Mouse (Mus musculus) myocyte (in vitro differentiated cells): ENCODE results near the gene Gp1ba.

Experiments
- CEBPB ChIP-seq: IDR thresholded peaks from 2 replicates; pipeline ENCODE4 v1.6.1; 2011; ENCODE audit warnings: mild to moderate bottlenecking, moderate library complexity; ENCODE audit not compliant: poor library complexity, insufficient read depth, severe bottlenecking
- E2F4 ChIP-seq: IDR thresholded peaks from one replicate; pipeline ENCODE4 v1.6.1; 2011; ENCODE audit warnings: mild to moderate bottlenecking, control low read depth, moderate library complexity; ENCODE audit not compliant: insufficient read depth
- MAX ChIP-seq: IDR thresholded peaks from one replicate; pipeline ENCODE4 v1.6.1; 2011; ENCODE audit warnings: low read depth, mild to moderate bottlenecking, control low read depth
- MYOD1 ChIP-seq, 3 experiments: IDR thresholded peaks; one replicate each; pipeline ENCODE4 v1.6.1; 2011; ENCODE audit warnings: control low read depth in 2 of 3, low read depth in 2 of 3, mild to moderate bottlenecking in 2 of 3, moderate library complexity in 1 of 3; ENCODE audit not compliant: insufficient read length in 2 of 3, control insufficient read depth in 1 of 3
- MYOG ChIP-seq, 3 experiments: IDR thresholded peaks; one replicate each; pipeline ENCODE4 v1.6.1; 2011; ENCODE audit warnings: control low read depth in 2 of 3, low read depth in 2 of 3, mild to moderate bottlenecking in 2 of 3; ENCODE audit not compliant: insufficient read length in 2 of 3, control insufficient read depth in 1 of 3, insufficient read depth in 1 of 3
- POLR2A ChIP-seq: IDR thresholded peaks from one replicate; pipeline ENCODE4 v1.6.1; 2011; ENCODE audit warnings: low read depth, mild to moderate bottlenecking, control low read depth, moderate library complexity; ENCODE audit not compliant: insufficient read length
- POLR2AphosphoS2 ChIP-seq: IDR thresholded peaks from one replicate; pipeline ENCODE4 v1.6.1; 2011; ENCODE audit warnings: low read depth, control low read depth; ENCODE audit not compliant: insufficient read length
- REST ChIP-seq: IDR thresholded peaks from one replicate; pipeline ENCODE4 v1.6.1; 2011; ENCODE audit warnings: mild to moderate bottlenecking, control low read depth, moderate library complexity; ENCODE audit not compliant: insufficient read depth, insufficient read length
- TCF12 ChIP-seq: IDR thresholded peaks from one replicate; pipeline ENCODE4 v1.6.1; 2011; ENCODE audit warnings: mild to moderate bottlenecking, control low read depth; ENCODE audit not compliant: poor library complexity, insufficient read depth, severe bottlenecking
- TCF3 ChIP-seq: IDR thresholded peaks from one replicate; pipeline ENCODE4 v1.6.1; 2011; ENCODE audit warnings: low read depth, control low read depth; ENCODE audit not compliant: insufficient read length
- USF1 ChIP-seq: IDR thresholded peaks from one replicate; pipeline ENCODE4 v1.6.1; 2011; ENCODE audit warnings: low read depth, mild to moderate bottlenecking, control low read depth, moderate library complexity

DNA sequence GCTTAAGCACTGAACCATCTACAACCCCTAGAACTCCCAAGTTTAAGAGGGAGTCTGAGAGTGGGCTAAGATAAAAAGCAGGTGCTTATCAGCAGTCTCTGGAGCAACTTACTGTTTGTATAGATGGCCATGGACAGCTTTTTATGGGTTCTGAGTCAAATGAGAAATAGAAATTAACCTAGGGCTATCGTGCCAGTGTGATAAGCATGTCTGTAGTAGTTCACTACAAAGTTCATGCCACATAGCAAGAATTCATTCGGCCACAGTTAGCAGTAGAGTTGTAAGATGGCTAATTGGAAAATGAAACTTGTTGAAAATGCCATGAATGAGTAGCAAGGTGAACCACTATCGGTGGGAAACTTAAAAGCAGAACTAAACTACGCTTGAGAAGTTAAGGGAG is 9.6 kb downstream of the Gp1ba start:
- TF ChIP-seq POLR2A: no peak
- TF ChIP-seq MYOG (IDR thresholded peaks at IDR 0.05; ENCODE audit: control insufficient read depth in 1 of 3, insufficient read depth in 1 of 3, insufficient read length in 2 of 3, low read depth in 2 of 3): no peak
- TF ChIP-seq REST: no peak
- TF ChIP-seq TCF3: no peak
- no peak for TF ChIP-seq E2F4
- TF ChIP-seq MAX: no peak
- TF ChIP-seq MYOD1 (IDR thresholded peaks at IDR 0.05; ENCODE audit: control insufficient read depth in 1 of 3, insufficient read length in 2 of 3, low read depth in 2 of 3): no peak
- TF ChIP-seq USF1: no peak
- no peak for TF ChIP-seq POLR2AphosphoS2
- no peak for TF ChIP-seq TCF12
- no peak for TF ChIP-seq CEBPB
